In the genomic region with DNA sequence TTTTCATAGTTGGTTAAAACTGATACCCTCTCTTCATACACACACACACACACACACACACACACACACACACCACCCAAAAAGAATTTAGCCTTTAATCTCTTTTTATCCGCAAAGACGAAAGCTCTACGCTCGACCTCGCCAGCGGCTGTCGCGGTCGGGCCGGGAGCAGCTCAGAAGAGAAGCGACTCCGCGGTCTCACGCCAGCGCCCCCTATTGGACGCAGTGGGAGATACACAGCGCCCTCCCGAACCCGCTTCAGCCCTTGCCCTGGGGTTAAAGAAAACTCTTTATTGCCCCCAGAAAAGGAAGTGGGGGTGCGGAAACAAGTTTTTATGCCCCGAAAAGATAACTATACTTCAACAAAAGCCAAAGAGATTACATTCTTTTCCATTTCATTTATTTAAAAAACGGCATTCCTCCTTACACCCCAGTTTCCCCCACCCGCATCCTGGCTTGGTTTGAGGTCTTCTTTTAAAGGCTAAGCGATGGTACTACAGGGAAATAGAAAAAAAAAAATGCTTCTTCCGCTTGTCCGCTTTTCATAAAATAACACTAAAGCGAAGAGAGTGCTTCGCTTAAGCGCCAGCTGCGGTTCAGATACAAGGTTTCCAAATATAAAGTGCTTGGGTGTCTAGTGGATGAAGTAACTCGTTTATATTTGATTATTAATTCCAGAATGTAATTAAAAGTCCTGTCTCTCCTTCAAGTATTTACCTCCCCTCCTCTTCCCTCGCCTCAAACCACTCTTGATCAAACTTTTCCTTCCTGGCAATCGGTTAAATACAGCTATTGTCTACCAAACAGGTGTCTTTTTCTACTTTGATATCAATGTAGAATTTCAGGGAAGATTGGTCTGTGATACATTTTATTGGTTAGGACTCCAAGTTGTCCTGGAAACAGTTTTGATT, we compare ENCODE assay signal across 9 mouse cellular contexts. TPM values are rescaled to one million over a fixed set of nuclear protein-coding genes. Genes with fewer than 3 reads are reported as not detected.
DNase-seq lines count a peak whose midpoint lies in the region; ATAC-seq and TF ChIP-seq lines count a peak whose summit lies in the region.
"Had no signal": no experiment of that assay in that cellular context is flagged by ENCODE, and none has a peak within 500 bp of the region (broad histone marks: within the 10 kb centered on the region; RNA-seq: fewer than 3 reads in every experiment).

No protein-coding gene starts in this region.

- 7% methylated on average over 33 of the region's 33 CpGs for WGBS in lung, adult 2 months
- WGBS in liver, embryonic 14.5 days (ENCODE audit: insufficient replicate concordance): 5% methylated on average over 33 of the region's 33 CpGs

- no peaks in the 10 kb centered on the region for H3K9me3 ChIP-seq in liver, embryonic 14.5 days (ENCODE audit: control insufficient read depth, low read length)
- H3K9me3 ChIP-seq: stomach, embryonic 15.5 days had no signal

- peak; percentile 9; the same call in 1 of the 2 replicates for TF ChIP-seq CTCF in lung, adult 2 months (IDR thresholded peaks at IDR 0.05; ENCODE audit: insufficient read depth, low read length)
- peak; percentile 58; the same call in 1 of the 2 replicates for TF ChIP-seq CTCF in embryonic fibroblast, embryonic 13.5 days (IDR thresholded peaks at IDR 0.05; ENCODE audit: borderline replicate concordance, insufficient read depth, low read length)
- peak; percentile 74 for TF ChIP-seq CTCF in liver, embryonic 14.5 days (IDR thresholded peaks at IDR 0.05; ENCODE audit: low read depth)

- no peak for TF ChIP-seq POLR2A in lung, adult 2 months (IDR thresholded peaks at IDR 0.05; ENCODE audit: borderline replicate concordance, extremely low read depth, low read depth, low read length)
- TF ChIP-seq POLR2A in embryonic fibroblast, embryonic 13.5 days (IDR thresholded peaks at IDR 0.05; ENCODE audit: low read depth, low read length): no peak

- no peak overlapping the region for H3K4me3 ChIP-seq in lung, adult 2 months (replicated peaks; ENCODE audit: extremely low read depth, low read depth, low read length)
- no peak overlapping the region for H3K4me3 ChIP-seq in embryonic fibroblast, embryonic 13.5 days (ENCODE audit: insufficient read depth, low read length)
- H3K4me3 ChIP-seq in liver, embryonic 14.5 days (ENCODE audit: insufficient read depth in 1 of 2, low read depth in 2 of 2, low read length in 2 of 2): no peak overlapping the region

- ATAC-seq in liver, embryonic 14.5 days (ENCODE audit: insufficient read depth): no peak

- peak; percentile 13 to 68 for DNase-seq in adrenal gland, adult (ENCODE audit: inconsistent age in 2 of 2, low spot score in 1 of 2)
- no peak for DNase-seq in adrenal gland, postnatal 4 days (ENCODE audit: low spot score in 2 of 2)
- DNase-seq in lung, adult 2 months: no peak
- no peak for DNase-seq in lung, postnatal 4 days
- no peak for DNase-seq in liver, embryonic 14.5 days (ENCODE audit: low read depth in 3 of 3, low spot score in 3 of 3)
- DNase-seq in testis, postnatal 10 days (ENCODE audit: low spot score): peak; percentile 81
- DNase-seq in gastrocnemius, adult 18-20 months (ENCODE audit: low spot score): no peak

- no peak overlapping the region for H3K4me2 ChIP-seq in liver, embryonic 14.5 days (ENCODE audit: low read depth)

- TF ChIP-seq EP300 in liver, embryonic 14.5 days (IDR thresholded peaks at IDR 0.05; ENCODE audit: low read depth): no peak

- H3K4me1 ChIP-seq in lung, adult 2 months (ENCODE audit: control insufficient read depth, insufficient read depth, low read length): no peaks in the 10 kb centered on the region
- H3K4me1 ChIP-seq in embryonic fibroblast, embryonic 13.5 days (ENCODE audit: control insufficient read depth, insufficient read depth, low read length): no peaks in the 10 kb centered on the region
- H3K4me1 ChIP-seq in liver, embryonic 14.5 days (replicated peaks; ENCODE audit: control insufficient read depth in 2 of 2, insufficient read depth in 2 of 2, low read length in 1 of 2): no peaks in the 10 kb centered on the region
- H3K4me1 ChIP-seq: stomach, embryonic 15.5 days had no signal

- no peaks in the 10 kb centered on the region for H3K36me3 ChIP-seq in liver, embryonic 14.5 days (replicated peaks; ENCODE audit: control insufficient read depth, insufficient read depth, low read depth)
- H3K36me3 ChIP-seq: stomach, embryonic 15.5 days had no signal

- no peak overlapping the region for H3K27ac ChIP-seq in embryonic fibroblast, embryonic 13.5 days (ENCODE audit: insufficient read depth, low read length)
- no peak overlapping the region for H3K27ac ChIP-seq in liver, embryonic 14.5 days
- H3K27ac ChIP-seq: stomach, embryonic 15.5 days had no signal

- peaks cover 70% of the 10 kb centered on the region for H3K27me3 ChIP-seq in liver, embryonic 14.5 days (ENCODE audit: control insufficient read depth, insufficient read depth, low read length)

- H3K9ac ChIP-seq in liver, embryonic 14.5 days (replicated peaks): no peak overlapping the region
- H3K9ac ChIP-seq: stomach, embryonic 15.5 days had no signal

RNA-seq across cellular contexts. Expression of a gene that starts 9.3 kb away (rescaled TPM):
- 1 to 10 TPM in 1 of 2 experiments, under 1 TPM in 1; 0.92 to 1.5 TPM for total RNA-seq in adrenal gland, postnatal 4 days (2021)
- 14.2 and 16.0 TPM in 2 replicates for polyA plus RNA-seq in lung, adult 2 months (2012; rRNA removed)
- polyA plus RNA-seq in embryonic fibroblast, embryonic 13.5 days (2011; ENCODE audit: insufficient read length, low read depth, missing spikeins): 0.63 and 0.84 TPM in 2 replicates
- polyA plus RNA-seq in liver, embryonic 14.5 days (2012; rRNA removed): 0.06 and 0.18 TPM in 2 replicates
- polyA plus RNA-seq in liver, embryonic 14.5 days (2014; fragmentation: Nextera tagmentation; extraction: Ambion mirVana): not detected in 2 replicates
- total RNA-seq in gastrocnemius, adult 18-20 months (2021): not detected

Comparison
In these comparisons a context has a peak if more than half of its experiments do, and no peak if none do; other contexts are left out.
1. DNase-seq: peak in adrenal gland, adult (2 of 2) and testis, postnatal 10 days (single experiment); none in adrenal gland, postnatal 4 days (0 of 2), lung, adult 2 months (single experiment), lung, postnatal 4 days (0 of 2), liver, embryonic 14.5 days (0 of 3) and gastrocnemius, adult 18-20 months (single experiment).
2. CTCF ChIP-seq: peak in every context shown above with its lines; median percentile 74 in liver, embryonic 14.5 days; 58 in embryonic fibroblast, embryonic 13.5 days; 9 in lung, adult 2 months.